Mouse (Mus musculus): ENCODE measurements around the gene Ski.

The Ski gene

GRCm38 (mm10) chr4:155234371-155235310 lies 12.2 kb upstream of the Ski start:
- no peak for DNase-seq (ENCODE audit: low read depth, low spot score)

GRCm38 (mm10) chr4:155233878-155234277 lies 11.5 kb upstream of the Ski start:
- peak; percentile 35 for DNase-seq (ENCODE audit: low read depth, low spot score)

GRCm38 (mm10) chr4:155228461-155228860 lies 6.1 kb upstream of the Ski start:
- DNase-seq (ENCODE audit: low read depth, low spot score) = no peak

- DNase-seq (ENCODE audit: low read depth, low spot score) = no peak
Observed at GRCm38 (mm10) chr4:155227986-155228385, 5.6 kb upstream of the Ski start.

GRCm38 (mm10) chr4:155225918-155226317 lies 3.5 kb upstream of the Ski start:
- no peak for DNase-seq (ENCODE audit: low read depth, low spot score)

GRCm38 (mm10) chr4:155223594-155224528 lies 1.5 kb upstream of the Ski start:
- no peak for DNase-seq (ENCODE audit: low read depth, low spot score)

- peak; percentile 99 for DNase-seq (ENCODE audit: low read depth, low spot score)
Observed at GRCm38 (mm10) chr4:155222841-155223593, 625 bp upstream of the Ski start.

- DNase-seq (ENCODE audit: low read depth, low spot score) = peak; percentile 74
Observed at GRCm38 (mm10) chr4:155221599-155222551, 517 bp downstream of the Ski start.

- no peak for DNase-seq (ENCODE audit: low read depth, low spot score)
Observed at GRCm38 (mm10) chr4:155221106-155221505, 1.3 kb downstream of the Ski start.

GRCm38 (mm10) chr4:155220213-155221100 lies 1.9 kb downstream of the Ski start:
- DNase-seq (ENCODE audit: low read depth, low spot score) = peak; percentile 57

GRCm38 (mm10) chr4:155219271-155220212 lies 2.9 kb downstream of the Ski start:
- DNase-seq (ENCODE audit: low read depth, low spot score) = peak; percentile 51

- peak; percentile 31 for DNase-seq (ENCODE audit: low read depth, low spot score)
Observed at GRCm38 (mm10) chr4:155218104-155218732, 4.2 kb downstream of the Ski start.

GRCm38 (mm10) chr4:155217241-155218103 lies 4.9 kb downstream of the Ski start:
- peak; percentile 79 for DNase-seq (ENCODE audit: low read depth, low spot score)

- peak; percentile 30 for DNase-seq (ENCODE audit: low read depth, low spot score)
Observed at GRCm38 (mm10) chr4:155215773-155216630, 6.4 kb downstream of the Ski start.

GRCm38 (mm10) chr4:155215203-155215602 lies 7.2 kb downstream of the Ski start:
- DNase-seq (ENCODE audit: low read depth, low spot score) = no peak

- DNase-seq (ENCODE audit: low read depth, low spot score) = peak; percentile 20
Observed at GRCm38 (mm10) chr4:155214793-155215192, 7.6 kb downstream of the Ski start.

Measured in CD4-positive, CD25-positive, alpha-beta regulatory T cell, adult 2 months (primary cell).